Mouse (Mus musculus) cerebellum, postnatal 10 days (tissue): ENCODE results near the gene Atp6v0a1.
"Not testable (repeated sequence)": the region's sequence is repeated elsewhere in the genome, so short reads cannot be mapped to it uniquely, and the experiment has no call there.

ENCODE experiments used
- DNase-seq, 2 experiments: peaks; one replicate each; pipeline ENCODE4 v3.0.0; 2021; ENCODE audit warnings: mixed read lengths in 2 of 2

Gene Atp6v0a1

DNA sequence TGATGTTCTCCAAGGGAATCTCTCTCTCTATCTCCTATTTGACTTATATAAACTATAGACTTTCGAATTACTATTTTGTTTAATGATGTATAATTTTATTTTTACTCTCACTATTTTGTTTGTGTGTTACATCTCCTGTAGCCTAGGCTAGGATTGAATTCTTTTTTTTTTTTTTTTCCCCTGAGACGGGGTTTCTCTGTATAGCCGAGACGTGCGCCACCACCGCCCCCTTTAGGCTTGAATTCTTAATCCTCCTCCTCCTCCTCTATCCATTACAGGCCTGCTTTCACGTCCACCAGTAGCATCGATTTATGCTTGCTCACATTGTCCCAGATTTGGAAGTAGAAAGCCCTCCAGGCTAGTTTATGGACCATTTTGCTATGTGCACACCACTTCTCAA is 27.2 kb upstream of the Atp6v0a1 start:
- no peak for DNase-seq

DNA sequence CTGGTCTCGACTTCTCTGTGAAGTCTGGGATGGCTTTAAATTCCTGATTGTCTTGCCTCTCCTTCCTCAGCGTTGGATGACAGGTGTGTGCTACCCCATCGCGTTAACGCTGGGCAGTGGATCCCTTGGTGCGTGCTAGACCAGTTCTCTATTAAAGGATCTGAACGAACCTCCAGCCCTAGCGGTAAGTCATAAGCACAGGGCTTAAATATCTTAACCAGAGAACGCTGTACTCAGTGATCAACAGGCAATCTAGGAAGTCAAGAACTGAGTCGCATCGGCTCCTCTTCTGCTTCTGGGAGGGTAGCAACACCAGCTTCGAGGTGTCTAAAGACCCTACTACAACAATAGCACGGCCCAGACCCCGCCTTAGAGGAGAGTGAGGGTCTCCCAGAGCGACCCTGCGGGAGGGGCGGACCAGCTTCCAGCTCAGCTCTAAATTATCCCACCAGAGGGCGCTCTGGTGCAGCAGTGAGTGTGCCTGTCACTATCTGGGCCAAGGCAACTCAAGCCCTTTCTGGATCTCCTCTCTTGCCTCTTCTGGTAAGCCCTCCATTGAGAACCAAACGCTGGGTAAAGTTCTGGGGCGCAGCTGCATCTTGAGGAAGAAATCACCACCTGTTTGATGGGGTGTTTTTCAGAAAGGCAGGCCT is 26.0 kb upstream of the Atp6v0a1 start:
- peak; percentile 94 to 96 for DNase-seq

DNA sequence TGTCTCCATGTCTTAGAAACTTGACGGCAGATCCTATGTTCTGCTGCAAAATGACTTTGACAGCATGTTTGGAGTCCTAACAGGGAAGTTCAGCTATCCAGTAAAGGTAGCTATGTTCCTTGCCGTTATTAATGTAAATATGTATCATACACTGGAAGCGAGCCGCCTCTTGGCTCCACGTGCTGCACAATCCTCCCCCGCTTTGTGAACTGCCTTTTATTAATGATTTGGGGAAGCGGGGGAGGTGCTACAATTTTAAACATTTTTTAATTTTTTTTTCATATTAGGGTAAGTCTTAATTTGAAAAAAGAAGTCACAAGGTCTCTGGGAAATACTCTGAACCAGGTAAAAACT is 25.5 kb upstream of the Atp6v0a1 start:
- DNase-seq, result no peak

DNA sequence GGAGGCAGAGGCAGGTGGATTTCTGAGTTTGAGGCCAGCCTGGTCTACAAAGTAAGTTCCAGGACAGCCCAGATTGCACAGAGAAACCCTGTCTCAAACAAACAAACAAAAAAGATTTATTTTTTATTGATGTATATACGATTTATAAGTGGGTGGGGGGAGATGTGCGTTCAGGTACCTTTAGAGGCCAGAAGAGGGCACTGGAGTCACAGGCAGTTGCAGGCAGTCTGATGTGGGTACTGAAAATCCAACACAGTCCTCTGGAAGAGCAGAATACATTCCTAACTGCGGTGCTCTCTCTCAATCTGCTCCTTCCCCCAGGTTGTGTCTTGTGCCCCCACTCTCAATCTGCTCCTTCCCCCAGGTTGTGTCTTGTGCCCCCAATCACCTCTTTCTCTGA is 23.6 kb upstream of the Atp6v0a1 start:
- no peak for DNase-seq

DNA sequence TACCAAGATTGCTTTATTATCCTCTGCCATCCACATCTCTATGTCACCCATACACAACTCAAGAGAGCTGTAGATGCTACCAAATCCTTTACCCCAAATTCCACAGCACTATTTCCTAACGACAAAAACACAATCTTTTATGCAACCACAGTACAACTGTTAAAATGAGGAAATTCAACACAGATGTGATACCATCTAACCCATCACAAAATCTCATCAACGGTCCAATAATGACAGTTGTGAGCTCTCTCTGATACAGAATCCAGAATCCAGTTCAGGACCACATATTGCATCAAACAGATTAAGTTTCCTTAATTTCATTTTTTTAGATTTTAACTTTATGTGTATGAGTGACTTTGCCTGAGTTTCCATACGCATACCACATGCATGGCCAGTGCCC is 20.6 kb upstream of the Atp6v0a1 start:
- DNase-seq, result no peak

DNA sequence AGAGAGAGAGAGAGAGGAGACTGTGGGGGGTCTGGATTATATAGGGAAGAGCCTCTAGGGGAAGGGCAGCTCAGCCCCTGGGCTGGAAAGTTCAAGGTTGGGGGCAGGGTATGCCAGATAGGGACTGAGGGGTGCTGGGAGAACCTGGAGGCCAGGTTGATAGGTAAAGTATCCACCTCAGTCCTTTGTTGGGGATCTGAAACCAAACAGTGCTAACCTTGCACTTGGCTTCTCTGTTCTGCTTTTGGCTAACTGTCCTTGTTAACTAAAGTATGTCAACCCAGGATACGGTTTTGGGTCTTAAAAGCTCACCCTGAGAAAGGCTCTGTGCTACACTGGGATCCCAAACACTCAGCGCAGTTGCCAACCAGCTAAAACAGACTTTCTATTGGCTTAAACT is 19.6 kb upstream of the Atp6v0a1 start:
- DNase-seq, result no peak

DNA sequence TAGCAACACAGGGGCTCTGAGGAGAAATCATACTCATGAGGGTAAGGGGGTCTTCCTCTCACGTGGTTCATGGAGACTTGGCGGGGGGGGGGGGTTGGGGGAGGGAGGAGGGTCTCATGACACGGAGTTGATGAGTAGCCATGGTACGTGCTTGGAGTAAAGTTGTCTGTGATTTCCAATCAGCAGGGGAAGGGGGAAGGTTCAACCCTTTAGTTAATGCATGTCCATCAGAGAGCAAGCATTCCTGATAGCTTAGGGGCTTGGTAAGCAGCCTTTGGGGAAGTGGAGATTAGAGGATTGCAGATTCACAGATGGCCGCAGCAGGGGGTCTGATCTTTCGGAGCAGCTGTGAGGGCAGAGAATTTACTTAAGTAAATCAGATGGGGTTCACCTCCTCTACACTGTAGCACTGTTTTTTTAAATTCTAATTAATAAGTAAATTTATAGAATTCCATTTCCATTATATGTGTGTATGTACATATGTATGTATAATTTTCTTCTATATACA is 18.2 kb upstream of the Atp6v0a1 start:
- DNase-seq, result peak; percentile 72 to 78

DNA sequence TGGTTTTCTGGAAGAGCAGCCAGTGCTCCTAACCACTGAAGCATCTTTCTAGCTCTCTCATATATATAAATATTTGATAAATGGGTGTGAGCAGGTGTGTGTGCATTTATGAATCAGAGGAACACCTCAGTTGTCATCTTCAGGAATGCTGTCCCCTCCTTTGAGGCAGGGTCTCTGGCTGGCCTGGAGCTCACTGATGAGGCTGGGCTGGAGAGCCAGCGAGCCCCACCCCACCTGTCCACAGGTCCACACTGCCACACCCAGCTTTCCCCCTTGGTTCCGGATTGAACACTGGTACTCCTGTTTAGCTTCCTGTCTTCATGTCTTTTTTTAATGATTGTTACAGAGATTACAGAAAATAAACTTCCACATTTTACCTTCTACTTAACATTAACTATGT is 15.8 kb upstream of the Atp6v0a1 start:
- no peak for DNase-seq

DNA sequence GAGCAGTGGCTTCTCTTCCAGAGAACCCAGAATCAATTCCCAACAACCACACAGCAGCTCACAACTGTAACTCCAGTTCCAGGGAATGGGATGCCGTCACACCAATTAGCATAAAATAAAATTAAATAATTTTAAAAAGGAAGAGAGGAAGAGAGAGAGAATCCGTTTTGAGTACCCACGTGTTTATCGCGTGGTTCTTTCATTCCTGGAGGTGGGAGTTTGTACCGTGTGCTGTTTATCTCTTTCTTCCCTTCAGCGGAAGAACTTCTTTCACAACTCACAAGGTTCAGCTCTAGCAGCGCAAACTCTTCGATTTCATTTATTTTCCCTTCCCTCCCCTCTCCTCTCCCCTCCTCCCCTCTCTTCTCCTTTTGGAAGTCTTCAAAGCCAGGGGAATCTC is 15.0 kb upstream of the Atp6v0a1 start:
- no peak for DNase-seq

DNA sequence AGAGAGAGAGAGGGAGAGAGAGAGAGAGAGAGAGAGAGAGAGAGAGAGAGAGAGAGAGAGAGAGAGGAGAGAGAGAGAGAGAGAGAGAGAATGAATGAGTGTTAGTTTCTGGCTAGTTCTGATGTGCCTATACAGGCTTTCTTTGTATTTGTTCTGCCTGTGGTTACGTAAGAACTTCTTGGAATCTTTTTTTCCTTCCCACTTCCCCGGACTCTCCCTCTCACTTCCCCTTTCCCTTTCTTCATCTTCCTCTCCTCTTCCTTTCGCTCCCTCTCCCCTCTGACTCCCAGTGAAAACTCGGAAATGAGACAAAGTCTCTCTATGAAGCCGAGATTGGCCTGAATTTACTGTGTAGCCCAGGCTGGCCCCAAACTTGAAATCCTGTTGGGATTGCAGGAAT is 14.6 kb upstream of the Atp6v0a1 start:
- DNase-seq, result no peak

DNA sequence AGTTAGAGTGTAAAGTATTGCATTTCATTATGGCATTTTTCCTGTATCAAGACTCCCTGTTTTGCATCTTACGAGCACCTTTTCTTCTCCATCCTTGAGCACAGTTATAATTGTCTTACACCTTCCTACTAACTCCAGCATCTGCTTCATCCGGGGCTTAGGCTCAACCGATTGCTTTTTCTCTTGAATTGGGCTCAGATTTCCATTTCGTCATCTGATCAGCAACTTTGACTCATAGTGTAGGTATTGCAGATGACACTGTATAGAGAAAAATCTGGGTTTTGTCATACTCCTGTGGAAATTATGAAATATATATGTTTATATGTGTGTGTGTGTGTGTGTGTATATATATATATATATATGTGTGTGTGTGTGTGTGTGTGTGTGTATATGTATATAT is 12.8 kb upstream of the Atp6v0a1 start:
- no peak for DNase-seq

DNA sequence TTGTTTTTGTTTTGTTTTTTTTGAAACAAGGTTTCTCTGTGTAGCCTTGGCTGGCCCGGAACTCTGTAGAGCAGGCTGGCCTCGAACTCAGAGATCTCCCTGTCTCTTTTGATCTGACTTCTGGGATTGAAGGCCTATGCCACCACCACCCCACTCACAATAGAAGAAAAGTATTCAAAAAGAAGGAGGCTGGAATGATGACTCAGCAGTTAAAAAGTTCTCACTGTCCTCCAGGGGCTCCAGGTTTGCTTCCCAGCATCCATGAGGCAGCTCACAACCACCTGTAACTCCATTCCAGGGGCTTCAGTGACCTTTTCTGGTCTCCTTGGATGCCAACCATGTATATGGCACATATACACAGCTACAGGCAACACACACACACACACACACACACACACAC is 10.4 kb upstream of the Atp6v0a1 start:
- DNase-seq, result no peak

DNA sequence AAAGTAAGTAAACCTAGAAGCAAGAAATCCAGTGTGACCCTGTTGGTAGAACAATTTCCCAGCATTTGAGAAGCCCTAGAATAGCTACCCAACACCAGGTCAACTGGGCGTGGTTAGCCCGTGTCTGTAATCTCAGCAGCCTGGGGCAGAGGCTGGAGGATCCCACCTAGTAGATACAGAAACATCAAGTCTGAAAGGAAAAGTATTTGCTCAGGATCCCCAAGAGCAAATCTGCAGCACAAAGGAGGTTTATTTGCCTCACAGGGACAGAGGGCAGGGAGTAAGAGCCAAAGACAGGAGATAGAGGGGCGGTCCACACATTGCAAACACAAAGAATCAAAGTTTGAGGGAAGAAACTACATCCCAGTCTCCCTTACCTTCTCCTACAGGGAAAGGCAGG is 10.0 kb upstream of the Atp6v0a1 start:
- DNase-seq, result no peak

DNA sequence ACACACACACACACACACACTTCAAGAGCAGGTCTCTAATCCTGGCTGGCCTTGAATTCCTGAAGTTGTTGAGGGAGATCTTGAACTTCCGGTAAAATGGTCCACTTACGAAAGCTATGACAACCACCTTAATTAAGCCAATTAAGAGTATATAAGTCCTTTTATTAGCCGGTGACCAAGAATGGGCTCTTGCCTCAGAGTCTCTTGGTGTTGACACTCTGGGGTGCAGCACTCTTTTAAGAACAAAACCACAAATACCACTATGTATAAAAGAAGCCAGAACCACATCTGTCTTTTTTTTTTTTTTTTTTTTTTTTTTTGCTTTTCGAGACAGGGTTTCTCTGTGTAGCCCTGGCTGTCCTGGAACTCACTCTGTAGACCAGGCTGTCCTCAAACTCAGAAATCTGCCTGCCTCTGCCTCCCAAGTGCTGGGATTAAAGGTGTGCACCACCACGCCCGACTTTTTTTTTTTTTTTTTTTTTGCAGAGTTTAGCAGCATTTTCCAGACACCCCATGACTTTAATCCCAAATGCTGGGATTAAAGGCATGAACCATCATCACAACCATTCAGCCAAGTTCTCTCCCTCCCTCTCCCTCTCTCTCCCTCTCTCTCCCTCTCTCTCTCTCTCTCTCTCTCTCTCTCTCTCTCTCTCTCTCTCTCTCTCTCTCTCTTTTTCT is 7.2 kb upstream of the Atp6v0a1 start:
- not testable (repeated sequence) for DNase-seq

DNA sequence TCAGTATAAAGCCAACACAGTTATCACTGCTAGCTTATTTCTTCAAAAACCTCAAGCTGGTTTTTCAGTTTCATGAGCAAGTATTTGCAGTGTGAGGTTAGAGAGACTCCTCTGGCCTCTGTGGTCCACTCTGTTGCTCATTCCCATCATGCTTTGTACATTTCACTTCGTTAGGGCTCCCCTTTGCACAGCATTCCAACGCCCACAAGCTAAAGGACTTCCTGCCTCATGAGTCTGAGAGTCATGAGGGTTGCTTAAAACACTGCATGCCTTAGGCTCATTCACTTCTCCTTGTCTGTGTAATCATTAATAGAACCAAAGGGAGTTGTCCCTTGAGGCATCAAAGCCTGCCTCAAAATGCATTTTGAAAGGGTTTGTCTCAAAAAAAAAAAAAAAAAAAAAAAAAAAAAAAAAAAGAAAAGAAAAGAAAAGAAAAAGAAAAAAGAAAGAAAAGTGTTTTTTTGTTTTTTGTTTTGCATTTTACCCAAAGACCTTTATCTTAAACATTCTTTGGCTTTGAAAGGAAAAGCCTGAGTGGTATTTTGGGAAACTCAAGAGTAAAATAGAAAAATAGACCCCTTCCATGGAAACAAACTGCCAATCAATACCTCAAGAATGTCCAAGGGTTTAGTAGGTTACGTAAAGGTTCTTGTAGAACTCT is 6.1 kb upstream of the Atp6v0a1 start:
- no peak for DNase-seq

DNA sequence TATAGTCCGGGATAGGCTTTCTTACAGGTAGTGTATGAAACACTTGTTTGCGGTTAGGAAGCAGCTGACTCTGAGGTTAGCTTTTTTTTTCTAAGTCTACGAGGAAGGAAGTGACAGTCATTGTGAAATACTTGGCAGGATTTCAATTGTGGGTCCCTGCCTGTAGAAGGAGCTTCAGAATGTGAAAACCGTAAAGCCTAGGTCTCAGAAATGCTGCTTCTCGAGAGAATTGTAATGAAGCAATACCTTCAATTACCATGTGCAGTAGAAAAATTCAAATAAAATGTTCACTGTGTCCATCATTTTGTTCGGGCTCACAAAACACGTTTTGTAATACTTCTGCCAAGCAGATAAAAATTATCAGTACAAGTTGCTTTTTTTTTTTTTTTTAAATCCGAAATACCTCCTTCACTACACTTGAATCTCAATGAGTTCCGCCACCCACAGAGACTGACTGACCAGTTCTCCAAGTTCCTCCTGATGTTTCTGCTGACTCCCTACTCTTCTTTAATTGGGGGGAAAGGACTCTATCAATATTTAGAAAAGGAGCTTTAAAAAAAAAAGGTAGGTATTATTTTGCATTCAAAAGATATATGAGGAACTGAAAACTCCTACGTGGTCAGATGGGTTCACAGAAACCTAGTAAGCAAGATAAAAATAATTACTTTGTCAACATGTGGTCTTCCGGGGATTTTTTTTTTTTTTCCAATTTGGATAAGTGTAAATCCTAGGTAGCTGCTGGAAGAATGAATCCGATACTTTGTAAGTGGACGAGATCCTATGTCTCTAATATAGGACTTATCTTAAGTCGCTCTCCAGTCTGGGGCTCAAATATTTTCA is 826 bp upstream of the Atp6v0a1 start:
- peak in 1 of 2 experiments; percentile 31 for DNase-seq

DNA sequence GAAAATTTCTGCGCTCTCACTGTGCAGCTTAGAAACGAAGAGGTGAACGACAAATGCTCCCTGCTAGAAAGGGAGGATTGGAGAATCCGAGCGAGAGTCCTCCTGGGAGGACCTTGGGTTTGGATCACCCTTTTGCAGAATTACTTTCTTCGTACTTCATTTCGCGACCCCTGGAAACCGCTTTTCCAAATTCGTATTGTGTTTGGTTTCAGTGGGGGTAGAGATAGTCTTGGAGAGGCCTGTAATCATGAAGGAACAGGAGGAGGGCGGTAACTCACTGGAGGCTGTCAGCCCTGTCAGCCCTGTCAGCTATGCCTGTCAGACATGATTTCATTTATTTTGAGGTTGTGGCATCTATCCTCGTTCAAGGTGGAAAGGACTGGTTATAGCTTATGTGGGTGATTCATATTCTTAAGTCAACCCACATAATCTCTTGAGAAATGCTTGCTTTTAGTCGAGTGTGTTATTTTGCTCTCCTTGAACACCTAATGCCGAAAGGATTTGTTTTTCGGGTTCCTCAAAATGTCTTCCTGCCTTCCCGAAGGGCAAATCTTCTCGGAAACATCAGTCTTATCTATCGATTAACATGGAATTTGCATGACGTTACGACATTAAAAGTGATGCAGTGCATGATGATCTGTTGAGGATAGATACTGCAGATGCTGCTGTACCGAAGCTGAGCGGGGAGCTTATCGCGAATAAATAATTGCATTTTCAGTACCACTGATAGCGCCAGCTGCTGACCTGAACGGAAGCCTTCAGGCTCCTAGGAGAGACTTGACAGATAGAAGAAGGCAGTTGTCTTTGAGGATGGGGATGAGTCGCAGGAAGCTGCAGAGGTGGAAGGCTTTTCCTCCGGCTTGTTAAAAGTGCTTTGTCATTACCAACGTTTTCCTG is 884 bp downstream of the Atp6v0a1 start:
- DNase-seq, result peak; percentile 30 to 44

DNA sequence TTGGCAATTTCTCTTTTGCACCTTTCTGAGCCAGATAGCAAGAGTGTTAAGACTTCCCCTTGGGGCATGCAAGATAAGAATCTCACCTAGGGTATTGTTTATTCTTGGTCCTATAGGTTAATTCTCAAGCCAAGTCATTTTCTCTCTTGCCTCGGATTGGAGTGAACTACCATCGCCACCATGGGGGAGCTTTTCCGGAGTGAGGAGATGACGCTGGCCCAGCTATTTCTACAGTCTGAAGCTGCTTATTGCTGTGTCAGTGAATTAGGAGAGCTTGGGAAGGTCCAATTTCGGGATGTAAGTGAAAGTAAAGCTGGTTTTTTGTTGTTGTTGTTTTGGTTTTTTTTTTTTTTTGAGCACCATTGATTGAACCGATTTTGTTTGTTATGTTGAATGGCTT is 2.4 kb downstream of the Atp6v0a1 start:
- peak in 1 of 2 experiments; percentile 24 for DNase-seq

DNA sequence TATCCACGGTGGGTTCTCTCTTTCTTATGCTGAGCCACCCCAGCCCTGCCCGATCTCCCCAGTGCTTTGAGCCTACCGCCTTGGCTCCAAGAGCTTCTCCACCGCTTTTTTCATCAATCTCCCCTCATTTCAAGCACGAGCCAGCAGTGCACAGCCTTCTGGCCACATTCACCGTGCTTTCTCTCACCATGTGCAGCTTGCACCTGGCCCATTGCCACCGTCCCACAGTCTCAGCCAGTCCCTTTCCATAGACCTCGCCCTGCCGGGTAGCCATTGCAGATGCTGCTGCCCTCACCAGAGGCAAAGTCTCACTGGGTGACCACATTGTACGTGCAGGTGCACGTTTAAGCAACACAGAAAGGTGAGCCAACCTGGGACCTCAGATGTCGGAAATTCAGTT is 14.1 kb downstream of the Atp6v0a1 start:
- peak; percentile 96 to 97 for DNase-seq

DNA sequence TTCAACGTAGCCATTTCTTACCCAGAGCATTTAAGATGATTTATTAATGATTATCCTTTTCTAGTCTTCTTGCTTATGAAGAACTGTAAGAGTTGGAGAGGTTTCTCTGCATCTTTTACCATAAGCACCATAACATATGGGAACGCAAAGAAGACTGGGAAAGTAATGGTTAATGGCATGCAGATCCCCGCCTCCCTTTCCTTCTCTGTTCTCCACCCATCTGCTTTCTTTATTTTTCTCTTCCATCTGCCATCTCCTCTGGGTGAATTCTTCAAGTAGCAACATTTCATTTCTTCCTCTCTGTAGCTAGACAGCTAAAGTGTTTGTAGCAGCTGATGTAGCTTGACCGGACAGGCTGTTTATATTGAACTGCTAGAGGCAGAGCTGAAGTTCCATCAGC is 14.7 kb downstream of the Atp6v0a1 start:
- no peak for DNase-seq

DNA sequence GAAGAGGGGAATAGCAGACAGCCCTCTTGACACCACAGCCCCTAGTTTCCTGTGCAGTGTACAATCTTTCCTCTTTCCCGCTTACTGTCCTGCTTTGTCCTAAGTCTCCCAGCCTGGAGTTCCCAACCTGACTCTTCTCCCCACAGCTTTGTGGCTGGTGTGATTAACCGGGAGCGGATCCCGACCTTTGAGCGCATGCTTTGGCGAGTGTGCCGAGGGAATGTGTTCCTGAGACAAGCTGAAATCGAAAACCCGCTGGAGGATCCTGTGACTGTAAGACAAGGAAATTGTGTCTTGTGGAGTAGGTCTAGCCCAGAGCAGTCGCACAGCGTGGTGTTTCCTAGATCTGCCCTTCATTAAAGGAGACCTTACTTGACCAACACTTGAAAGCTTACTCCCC is 17.9 kb downstream of the Atp6v0a1 start:
- DNase-seq, result no peak

DNA sequence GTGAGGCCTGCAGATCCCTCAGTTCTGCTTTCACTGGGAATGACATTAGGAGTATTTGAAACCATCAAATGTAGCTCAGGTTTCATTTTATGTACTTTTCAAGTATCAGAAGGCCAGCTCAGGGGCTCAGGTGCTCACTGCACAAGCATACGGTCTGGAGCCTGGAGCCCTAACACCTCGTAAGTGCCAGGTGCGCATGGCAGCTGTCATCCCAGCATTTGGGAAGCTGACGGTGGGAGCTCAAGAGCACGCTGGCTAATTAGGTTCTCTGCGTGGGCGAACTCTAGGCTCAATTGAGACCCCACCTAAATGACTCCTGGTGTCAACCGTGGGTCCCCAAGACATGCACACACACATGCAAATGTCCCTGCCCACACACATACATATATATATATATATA is 20.1 kb downstream of the Atp6v0a1 start:
- peak in 1 of 2 experiments; percentile 34 for DNase-seq
